Mouse (Mus musculus) right cerebral cortex, postnatal 10 days (tissue): ENCODE results near the gene Rtl8a.
"Not testable (repeated sequence)": the region's sequence is repeated elsewhere in the genome, so short reads cannot be mapped to it uniquely, and the experiment has no call there.

Experiments used
- DNase-seq, 2 experiments: peaks; one replicate each; pipeline ENCODE4 v3.0.0; 2021; ENCODE audit warnings: low spot score in 2 of 2

Gene Rtl8a

GRCm38 (mm10) chrX:53642980-53643961 is at the start of gene Rtl8a:
Gene Rtl8a (minus strand): TSS chrX:53643682.
- DNase-seq, result peak; percentile 82 to 86

GRCm38 (mm10) chrX:53693141-53693540 is 49.7 kb upstream of the Rtl8a start:
- DNase-seq, result no peak

- no peak for DNase-seq
Measured at GRCm38 (mm10) chrX:53692065-53692464, 48.6 kb upstream of the Rtl8a start.

- not testable (repeated sequence) for DNase-seq
Measured at GRCm38 (mm10) chrX:53684676-53685075, 41.2 kb upstream of the Rtl8a start.

GRCm38 (mm10) chrX:53682650-53683049 is 39.2 kb upstream of the Rtl8a start:
- not testable (repeated sequence) for DNase-seq

GRCm38 (mm10) chrX:53676943-53677342 is 33.5 kb upstream of the Rtl8a start:
- peak; percentile 57 to 75 for DNase-seq

GRCm38 (mm10) chrX:53670696-53671095 is 27.2 kb upstream of the Rtl8a start:
- DNase-seq, result not testable (repeated sequence)

GRCm38 (mm10) chrX:53670294-53670693 is 26.8 kb upstream of the Rtl8a start, which contains the start of gene Rtl8b:
Gene Rtl8b (minus strand): TSS chrX:53670408.
- DNase-seq, result peak; percentile 91 to 93

GRCm38 (mm10) chrX:53669557-53670270 is 26.2 kb upstream of the Rtl8a start:
- DNase-seq, result not testable (repeated sequence)

- not testable (repeated sequence) for DNase-seq
Measured at GRCm38 (mm10) chrX:53652917-53653316, 9.4 kb upstream of the Rtl8a start.

GRCm38 (mm10) chrX:53645885-53646284 is 2.4 kb upstream of the Rtl8a start:
- DNase-seq, result no peak

GRCm38 (mm10) chrX:53642604-53642979 is 890 bp downstream of the Rtl8a start:
- peak in 1 of 2 experiments; percentile 19 for DNase-seq

GRCm38 (mm10) chrX:53638107-53638506 is 5.4 kb downstream of the Rtl8a start:
- not testable (repeated sequence) for DNase-seq

- DNase-seq, result not testable (repeated sequence)
Measured at GRCm38 (mm10) chrX:53611395-53611794, 32.1 kb downstream of the Rtl8a start.

GRCm38 (mm10) chrX:53610571-53610970 is 32.9 kb downstream of the Rtl8a start:
- DNase-seq, result peak; percentile 68 to 79

GRCm38 (mm10) chrX:53608879-53609278 is 34.6 kb downstream of the Rtl8a start, which contains the start of gene Gm14597:
Gene Gm14597 (minus strand): TSS chrX:53608979.
- not testable (repeated sequence) for DNase-seq

- DNase-seq, result peak; percentile 28 to 31
Measured at GRCm38 (mm10) chrX:53608122-53608813, 35.2 kb downstream of the Rtl8a start.

GRCm38 (mm10) chrX:53607242-53608121 is 36.0 kb downstream of the Rtl8a start, which contains the start of gene Rtl8c:
Gene Rtl8c (plus strand): TSS chrX:53608032.
- DNase-seq, result peak; percentile 87 to 89

GRCm38 (mm10) chrX:53606176-53606575 is 37.3 kb downstream of the Rtl8a start:
- DNase-seq, result not testable (repeated sequence)

- DNase-seq, result peak; percentile 49 to 63
Measured at GRCm38 (mm10) chrX:53599993-53600392, 43.5 kb downstream of the Rtl8a start.
